Mouse (Mus musculus) heart, embryonic 16.5 days (tissue): ENCODE measurements around the gene Hps5. TPM values are rescaled to one million over a fixed set of nuclear protein-coding genes. Genes with fewer than 3 reads are reported as not detected.

Experiments
- ATAC-seq: fragments of 200-750 bp; cut with Nextera tagmentation; replicated peaks from 2 replicates; pipeline ENCODE4 v1.8.0; 2017; ENCODE audit warnings: moderate number of reproducible peaks; ENCODE audit not compliant: insufficient read depth, low FRiP score; ENCODE audit errors: extremely low read depth
- H3K27ac ChIP-seq: fragments of 300-500 bp; sonication (generic); 2 replicates; pipeline ENCODE4 v1.5.1; 2014; ENCODE audit warnings: mild to moderate bottlenecking, low read length, control low read depth, moderate library complexity
- H3K27me3 ChIP-seq: fragments of 300-500 bp; sonication (generic); 2 replicates; pipeline ENCODE4 v1.6.1; 2014; ENCODE audit warnings: low read length, mixed read lengths; ENCODE audit not compliant: control insufficient read depth, insufficient read depth
- H3K36me3 ChIP-seq: fragments of 300-500 bp; sonication (generic); 2 replicates; pipeline ENCODE4 v1.6.1; 2014; ENCODE audit not compliant: control insufficient read depth, insufficient read depth
- H3K4me1 ChIP-seq: fragments of 300-500 bp; sonication (generic); 2 replicates; pipeline ENCODE4 v1.6.1; 2014; ENCODE audit warnings: low read length, mixed read lengths; ENCODE audit not compliant: control insufficient read depth, insufficient read depth
- H3K4me2 ChIP-seq: fragments of 300-500 bp; sonication (generic); 2 replicates; pipeline ENCODE4 v1.6.1; 2014; ENCODE audit warnings: low read depth, mild to moderate bottlenecking, control low read depth, low read length
- H3K4me3 ChIP-seq: fragments of 300-500 bp; sonication (generic); 2 replicates; pipeline ENCODE4 v1.5.1; 2014; ENCODE audit warnings: mild to moderate bottlenecking, control low read depth, low read length
- H3K9ac ChIP-seq: fragments of 300-500 bp; sonication (generic); 2 replicates; pipeline ENCODE4 v1.6.1; 2014; ENCODE audit warnings: low read length, control low read depth
- H3K9me3 ChIP-seq: fragments of 300-500 bp; sonication (generic); replicated peaks from 2 replicates; pipeline ENCODE4 v1.6.1; 2016; ENCODE audit warnings: low read length; ENCODE audit not compliant: control insufficient read depth
- WGBS: fragments of 180-500 bp; shearing (Covaris S2); extraction: QIAGEN DNeasy Blood & Tissue Kit; methylation state at CpG from one replicate; pipeline ENCODE4 v1.1.7; 2014; 5-methylcytosine and 5-hydroxymethylcytosine counted together
- polyA plus RNA-seq: library from polyadenylated mRNA; unstranded; fragments of >200 nt; fragmentation: Nextera tagmentation; extraction: Ambion mirVana; gene quantifications from 2 replicates; pipeline ENCODE4 v1.2.1, GENCODE M21; 2015

The Hps5 gene
- 10.4 and 13.0 TPM in 2 replicates for polyA plus RNA-seq

DNA sequence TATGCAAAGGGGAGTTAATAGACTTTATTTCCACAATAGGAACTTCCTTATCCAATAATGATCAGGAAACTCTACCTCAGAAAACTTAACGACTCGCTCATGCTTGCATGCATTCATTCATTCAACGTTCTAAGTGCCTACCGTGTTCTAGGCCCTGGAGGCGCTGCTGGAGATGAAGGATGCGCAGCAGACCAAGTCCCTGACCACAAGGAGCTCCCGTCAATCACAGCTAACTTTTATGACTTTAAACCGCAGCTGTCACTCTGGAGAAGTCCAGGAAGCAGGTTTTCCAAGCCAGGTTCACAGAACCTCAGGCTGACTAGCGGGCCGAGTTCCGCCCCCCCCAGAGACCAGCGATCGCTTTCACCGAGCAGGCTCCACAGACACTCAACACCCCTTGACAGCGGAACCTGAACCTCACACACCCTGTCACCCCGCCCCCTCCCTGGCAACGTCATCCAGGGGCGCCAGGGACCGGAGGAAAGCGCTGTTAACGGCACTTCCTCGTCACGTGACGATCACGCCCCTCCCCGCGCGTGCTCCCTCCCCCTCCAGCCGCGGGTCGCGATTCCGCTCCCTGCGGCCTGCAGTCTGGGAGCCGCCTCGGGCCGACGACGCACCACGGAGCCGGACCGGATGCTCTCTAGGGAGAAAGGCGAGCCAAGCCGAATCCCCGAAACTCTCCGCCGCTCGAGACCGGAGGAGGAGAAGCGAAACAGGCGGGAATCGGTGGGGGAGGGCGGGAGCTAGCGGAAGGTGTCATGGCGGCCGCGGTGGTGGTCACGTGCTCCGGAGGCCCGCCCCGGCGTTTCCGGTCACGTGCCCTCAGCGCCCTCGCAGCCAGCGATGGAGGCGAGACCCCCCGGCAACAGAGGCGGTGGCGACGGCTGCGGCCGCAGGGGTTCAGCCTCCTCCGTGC, at the start of gene Hps5, which contains the start of gene Gtf2h1:
Hps5 (minus strand) TSS at position 778 of the 919 bp plus-strand sequence.
Gtf2h1 (plus strand) TSS at position 817 of the 919 bp plus-strand sequence.
- WGBS = under 1% methylated on average over 75 of the region's 75 CpGs
- peak within 1 kb of the TSS; percentile 89 for H3K4me2 ChIP-seq
- peak; percentile 96 for ATAC-seq
- peaks cover 14% of the 10 kb centered on the region for H3K4me1 ChIP-seq
- H3K27me3 ChIP-seq = no peaks in the 10 kb centered on the region
- peaks cover 5% of the 10 kb centered on the region; the same call in 1 of the 2 replicates for H3K36me3 ChIP-seq
- H3K9ac ChIP-seq = peak within 1 kb of the TSS; percentile 92
- peak within 1 kb of the TSS; percentile 89 for H3K27ac ChIP-seq
- H3K4me3 ChIP-seq = peak within 1 kb of the TSS; percentile 86
- H3K9me3 ChIP-seq = no peaks in the 10 kb centered on the region

DNA sequence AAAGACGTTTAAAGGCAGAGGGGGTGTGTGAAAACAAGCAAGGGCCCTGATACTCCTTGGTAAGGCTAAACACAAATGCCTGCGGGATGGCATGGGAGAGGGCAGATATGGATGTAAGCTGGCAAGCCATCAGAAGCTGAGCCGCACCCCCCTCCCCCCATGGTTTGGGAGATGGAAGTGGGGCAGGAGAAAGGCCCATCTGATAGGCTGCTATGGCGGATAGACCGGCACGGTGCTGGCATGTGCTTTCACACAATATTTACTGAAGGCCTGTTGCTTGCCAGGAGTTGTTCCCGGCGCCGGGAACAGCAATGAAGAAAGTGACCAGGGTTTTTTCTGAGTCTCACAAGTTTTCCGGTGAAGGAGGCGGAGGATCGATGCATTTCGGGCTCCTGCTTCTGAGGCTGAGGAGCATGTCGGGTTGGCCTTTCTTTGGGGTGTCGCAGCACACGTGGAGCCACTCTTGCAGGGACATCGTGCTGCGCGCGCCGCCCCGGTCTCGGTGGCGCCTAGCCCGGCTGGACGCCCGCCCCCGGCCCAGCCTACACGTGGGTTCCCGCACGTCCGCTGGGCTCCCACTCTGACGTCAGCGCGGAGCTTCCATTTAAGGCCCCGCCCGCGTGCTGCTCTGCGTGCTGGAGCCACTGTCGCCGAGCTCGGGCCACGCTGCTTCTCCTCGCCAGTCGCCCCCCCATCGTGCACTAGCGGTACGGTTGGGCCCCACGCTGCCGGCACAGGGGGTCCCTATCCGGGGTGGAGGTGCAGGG, 49.5 kb upstream of the Hps5 start:
- peaks cover 22% of the 10 kb centered on the region for H3K4me1 ChIP-seq
- peak overlapping the region; percentile 94 for H3K4me2 ChIP-seq
- H3K9me3 ChIP-seq = no peaks in the 10 kb centered on the region
- peak overlapping the region; percentile 100 for H3K4me3 ChIP-seq
- ATAC-seq = peak; percentile 86
- H3K36me3 ChIP-seq = peaks cover 26% of the 10 kb centered on the region
- WGBS = under 1% methylated on average over 51 of the region's 51 CpGs
- peak overlapping the region; percentile 100 for H3K9ac ChIP-seq
- H3K27ac ChIP-seq = peak overlapping the region; percentile 100
- no peaks in the 10 kb centered on the region; the same call in 1 of the 2 replicates for H3K27me3 ChIP-seq

DNA sequence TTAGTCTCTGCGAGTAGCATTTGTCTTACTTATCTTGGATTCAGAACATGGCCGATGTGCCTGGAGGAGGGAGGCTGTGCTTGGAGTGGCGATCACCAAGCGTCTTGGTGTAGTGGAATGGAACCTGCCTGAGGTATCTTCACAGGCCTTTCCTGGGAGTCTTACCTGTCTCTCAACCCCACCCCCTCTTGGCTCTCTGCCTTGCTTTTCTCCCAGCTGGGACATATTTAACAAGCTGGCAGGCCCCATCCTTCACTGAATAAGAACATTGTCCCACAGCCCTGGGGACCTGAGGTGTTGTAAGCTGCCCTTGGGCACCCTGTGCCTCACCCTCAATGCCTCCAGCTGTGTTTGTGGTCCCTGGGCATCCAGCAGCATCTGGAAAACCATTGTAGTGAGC, 47.7 kb upstream of the Hps5 start:
- 80% methylated on average over 4 of the region's 4 CpGs for WGBS
- H3K9me3 ChIP-seq = no peaks in the 10 kb centered on the region
- no peak for ATAC-seq
- H3K4me1 ChIP-seq = peaks cover 34% of the 10 kb centered on the region
- H3K36me3 ChIP-seq = peaks cover 7% of the 10 kb centered on the region
- no peak overlapping the region for H3K4me3 ChIP-seq
- H3K4me2 ChIP-seq = no peak overlapping the region
- no peaks in the 10 kb centered on the region; the same call in 1 of the 2 replicates for H3K27me3 ChIP-seq
- no peak overlapping the region for H3K27ac ChIP-seq
- no peak overlapping the region for H3K9ac ChIP-seq

DNA sequence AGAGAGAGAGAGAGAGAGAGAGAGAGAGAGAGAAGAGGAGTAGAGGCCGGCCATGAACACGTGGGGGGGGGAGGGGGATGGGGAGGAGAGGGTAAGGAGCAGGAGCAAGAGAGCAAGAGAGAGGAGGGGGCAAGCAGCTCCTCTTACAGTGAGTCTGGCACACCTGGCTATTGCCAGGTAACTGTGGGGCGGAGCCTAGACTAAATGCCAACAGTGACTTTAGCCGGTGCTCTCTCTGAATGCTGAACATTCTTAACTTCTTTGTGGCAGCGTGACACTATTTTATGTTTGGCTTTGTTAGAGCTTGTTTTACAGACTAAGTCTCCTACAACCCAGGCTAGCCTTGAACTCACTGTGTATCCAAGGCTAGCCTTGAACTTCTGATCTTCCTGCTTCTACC, 46.4 kb upstream of the Hps5 start:
- H3K4me3 ChIP-seq = no peak overlapping the region
- no peak overlapping the region for H3K9ac ChIP-seq
- H3K27ac ChIP-seq = no peak overlapping the region
- H3K27me3 ChIP-seq = no peaks in the 10 kb centered on the region; the same call in 1 of the 2 replicates
- no peak overlapping the region for H3K4me2 ChIP-seq
- H3K36me3 ChIP-seq = no peaks in the 10 kb centered on the region
- no peak for ATAC-seq
- WGBS = 35% methylated on average over 5 of the region's 5 CpGs
- H3K9me3 ChIP-seq = no peaks in the 10 kb centered on the region
- peaks cover 30% of the 10 kb centered on the region for H3K4me1 ChIP-seq

DNA sequence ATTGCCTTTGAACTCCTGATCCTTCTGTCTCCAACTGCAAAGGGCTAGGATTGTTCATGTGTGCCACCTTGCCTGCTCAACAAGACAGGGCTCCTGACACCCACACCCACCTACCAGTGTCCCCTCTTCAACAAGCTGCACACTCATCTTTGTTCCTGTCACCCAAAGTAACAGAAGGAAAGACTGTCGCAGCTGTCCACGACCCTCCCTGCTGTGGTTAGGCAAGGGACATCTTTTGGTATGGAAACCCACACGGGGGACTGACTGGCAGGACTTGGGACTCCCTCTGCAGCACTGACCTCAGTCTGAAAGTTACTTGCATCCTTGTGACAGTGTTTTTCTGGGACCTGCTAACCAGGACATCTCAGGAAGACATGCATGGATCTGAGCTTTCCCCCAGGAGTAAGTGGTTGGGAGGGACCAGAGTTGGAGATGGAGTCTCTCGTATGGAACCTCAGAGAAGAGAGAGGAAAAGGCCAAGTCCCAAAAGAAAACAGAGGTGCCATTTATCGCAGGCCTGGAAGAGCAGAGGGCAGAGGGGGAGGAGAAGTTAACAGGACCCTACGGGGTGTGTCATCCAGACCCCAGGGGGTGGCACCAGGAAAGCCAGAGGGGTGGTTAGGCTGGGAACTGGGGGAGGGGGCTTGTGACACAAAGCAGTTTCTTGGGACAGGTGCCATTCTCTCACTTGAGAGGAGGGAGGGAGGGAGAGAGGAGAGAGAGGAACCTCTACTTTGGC, 45.1 kb upstream of the Hps5 start, which contains the start of gene Ldha:
Ldha (plus strand) TSS at position 689 of the 739 bp plus-strand sequence.
- no peak within 1 kb of the TSS for H3K9ac ChIP-seq
- peaks cover 26% of the 10 kb centered on the region for H3K4me1 ChIP-seq
- no peak within 1 kb of the TSS for H3K4me2 ChIP-seq
- H3K27ac ChIP-seq = no peak within 1 kb of the TSS
- WGBS = 51% methylated on average over 6 of the region's 6 CpGs
- H3K36me3 ChIP-seq = no peaks in the 10 kb centered on the region
- H3K4me3 ChIP-seq = no peak within 1 kb of the TSS
- no peaks in the 10 kb centered on the region; the same call in 1 of the 2 replicates for H3K27me3 ChIP-seq
- ATAC-seq = no peak
- H3K9me3 ChIP-seq = no peaks in the 10 kb centered on the region

DNA sequence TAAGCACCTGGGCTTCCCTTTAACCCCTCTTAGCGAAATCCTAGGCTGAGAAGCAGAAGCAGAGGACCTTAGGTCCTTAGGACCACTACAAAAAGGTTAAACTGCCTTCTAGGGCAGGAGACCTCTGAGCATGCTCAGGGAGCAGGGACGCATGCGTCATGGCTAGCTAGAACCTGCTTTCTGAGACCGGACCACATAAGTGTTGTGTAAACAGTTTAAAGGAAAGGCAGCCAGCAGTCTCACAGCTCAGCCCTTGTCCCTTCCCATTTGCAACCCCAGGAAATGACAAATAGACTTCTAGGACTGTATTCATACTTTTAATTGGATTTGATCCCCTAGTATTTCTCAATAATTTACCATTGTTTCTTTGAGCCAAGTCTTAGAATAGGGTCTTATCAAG, 44.5 kb upstream of the Hps5 start:
- peaks cover 26% of the 10 kb centered on the region for H3K4me1 ChIP-seq
- no peak overlapping the region for H3K4me3 ChIP-seq
- H3K9ac ChIP-seq = no peak overlapping the region
- no peaks in the 10 kb centered on the region for H3K9me3 ChIP-seq
- H3K4me2 ChIP-seq = no peak overlapping the region
- H3K36me3 ChIP-seq = no peaks in the 10 kb centered on the region
- H3K27ac ChIP-seq = no peak overlapping the region
- WGBS = 71% methylated on average over 4 of the region's 4 CpGs
- no peak for ATAC-seq
- H3K27me3 ChIP-seq = no peaks in the 10 kb centered on the region; the same call in 1 of the 2 replicates

DNA sequence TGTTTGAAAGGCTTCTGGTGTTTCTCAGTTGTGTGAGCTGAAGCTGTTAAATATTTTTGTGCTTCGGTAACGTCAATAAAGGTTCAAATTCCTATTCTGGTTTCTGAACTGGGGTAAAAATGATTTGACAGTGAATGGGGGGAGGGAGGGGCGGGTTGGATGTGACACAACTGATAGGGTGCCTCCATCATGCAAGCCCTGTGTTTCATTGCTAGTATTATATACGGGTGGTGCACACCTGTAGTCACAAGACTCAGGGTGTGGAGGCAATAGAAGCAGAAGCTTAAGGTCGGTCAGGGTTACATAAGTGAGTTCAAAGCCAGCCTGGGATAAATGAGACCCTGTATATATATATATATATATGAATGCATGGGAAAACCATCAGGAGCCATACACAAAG, 44.0 kb upstream of the Hps5 start:
- Histone ChIP-seq H3K9ac (no peak overlapping the region), H3K9me3 (no peaks in the 10 kb centered on the region), H3K4me2 (no peak overlapping the region), H3K36me3 (no peaks in the 10 kb centered on the region), H3K4me1 (peaks cover 22% of the 10 kb centered on the region), H3K27ac (peak overlapping the region; percentile 78; the same call in 1 of the 2 replicates), H3K27me3 (no peaks in the 10 kb centered on the region; the same call in 1 of the 2 replicates), H3K4me3 (no peak overlapping the region)
- ATAC-seq = no peak
- WGBS = 78% methylated on average over 5 of the region's 5 CpGs

DNA sequence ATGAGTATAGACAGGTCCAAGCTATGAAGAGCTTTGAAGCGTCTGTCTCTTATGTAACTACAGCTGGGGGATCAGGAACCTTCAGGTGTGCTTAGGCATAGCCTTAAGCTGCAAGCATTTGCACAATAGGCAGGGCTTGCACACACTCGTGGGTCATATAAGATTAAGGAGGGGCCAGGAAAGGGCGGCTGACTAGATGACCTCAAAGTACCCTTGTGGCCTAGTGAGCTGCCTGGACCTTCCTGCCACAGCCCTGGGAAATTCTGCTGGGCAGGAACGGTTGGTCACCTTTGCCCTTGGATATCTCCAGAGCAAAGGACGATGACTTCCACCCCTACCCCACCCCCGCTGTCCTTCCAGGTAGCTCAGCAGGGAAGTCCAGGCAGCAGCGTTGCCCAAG, 43.6 kb upstream of the Hps5 start:
- 27% methylated on average over 7 of the region's 7 CpGs for WGBS
- Histone ChIP-seq H3K4me3 (no peak overlapping the region), H3K9ac (0 out of 2 replicates have a peak overlapping the region, but pooled peaks have one; percentile 10), H3K4me2 (peak overlapping the region; percentile 17; the same call in 1 of the 2 replicates), H3K27me3 (no peaks in the 10 kb centered on the region; the same call in 1 of the 2 replicates), H3K36me3 (no peaks in the 10 kb centered on the region), H3K9me3 (no peaks in the 10 kb centered on the region), H3K4me1 (peaks cover 19% of the 10 kb centered on the region), H3K27ac (peak overlapping the region; percentile 78)
- no peak for ATAC-seq
